Mouse (Mus musculus) thymus, adult 2 months (tissue): ENCODE measurements around the gene Olfr1130. TPM values are rescaled to one million over a fixed set of nuclear protein-coding genes. Genes with fewer than 3 reads are reported as not detected.
"Not testable (repeated sequence)": the region's sequence is repeated elsewhere in the genome, so short reads cannot be mapped to it uniquely, and the experiment has no call there.

ENCODE experiments used
- DNase-seq: peaks from one replicate; pipeline ENCODE4 v3.0.0; 2021
- H3K27ac ChIP-seq: fragments of 200-500 bp; 2 replicates; pipeline ENCODE4 v1.5.1; 2012; ENCODE audit warnings: low read length, control low read depth; ENCODE audit not compliant: control insufficient read depth, insufficient read depth
- H3K27me3 ChIP-seq: fragments of 200-500 bp; 2 replicates; pipeline ENCODE4 v1.6.1; 2012; ENCODE audit warnings: mild to moderate bottlenecking, low read length, moderate library complexity, mixed read lengths; ENCODE audit not compliant: control insufficient read depth, insufficient read depth
- H3K36me3 ChIP-seq: fragments of 200-500 bp; 2 replicates; pipeline ENCODE4 v1.6.1; 2012; ENCODE audit warnings: mild to moderate bottlenecking, low read length, moderate library complexity; ENCODE audit not compliant: control insufficient read depth, insufficient read depth
- H3K4me1 ChIP-seq: fragments of 200-500 bp; replicated peaks from 2 replicates; pipeline ENCODE4 v1.6.1; 2012; ENCODE audit warnings: low read length; ENCODE audit not compliant: control insufficient read depth, insufficient read depth
- H3K4me3 ChIP-seq: fragments of 200-500 bp; 2 replicates; pipeline ENCODE4 v1.5.1; 2012; ENCODE audit warnings: mild to moderate bottlenecking, low read length, control low read depth, moderate library complexity; ENCODE audit not compliant: control insufficient read depth, insufficient read depth
- CTCF ChIP-seq: fragments of 200-500 bp; IDR thresholded peaks from 2 replicates; pipeline ENCODE4 v1.5.1; 2012; ENCODE audit warnings: mild to moderate bottlenecking, control low read depth, low read length, moderate library complexity, borderline replicate concordance; ENCODE audit not compliant: control insufficient read depth, poor library complexity, insufficient read depth; ENCODE audit errors: extremely low read depth
- POLR2A ChIP-seq: fragments of 200-500 bp; IDR thresholded peaks from 2 replicates; pipeline ENCODE4 v1.6.1; 2012; ENCODE audit warnings: mild to moderate bottlenecking, low read length, control low read depth, moderate library complexity; ENCODE audit not compliant: control insufficient read depth, poor library complexity, insufficient read depth; ENCODE audit errors: extremely low read depth
- WGBS: fragments of 180-500 bp; shearing (Covaris S2); methylation state at CpG from one replicate; pipeline ENCODE4 v1.1.7; 2018; 5-methylcytosine and 5-hydroxymethylcytosine counted together
- polyA plus RNA-seq: library from polyadenylated mRNA; depleted of rRNA; stranded (reverse); fragments of >200 nt; gene quantifications from 2 replicates; pipeline ENCODE4 v1.2.3, GENCODE M21; 2012; rRNA removed

Gene Olfr1130
- polyA plus RNA-seq = not detected in 2 replicates

DNA sequence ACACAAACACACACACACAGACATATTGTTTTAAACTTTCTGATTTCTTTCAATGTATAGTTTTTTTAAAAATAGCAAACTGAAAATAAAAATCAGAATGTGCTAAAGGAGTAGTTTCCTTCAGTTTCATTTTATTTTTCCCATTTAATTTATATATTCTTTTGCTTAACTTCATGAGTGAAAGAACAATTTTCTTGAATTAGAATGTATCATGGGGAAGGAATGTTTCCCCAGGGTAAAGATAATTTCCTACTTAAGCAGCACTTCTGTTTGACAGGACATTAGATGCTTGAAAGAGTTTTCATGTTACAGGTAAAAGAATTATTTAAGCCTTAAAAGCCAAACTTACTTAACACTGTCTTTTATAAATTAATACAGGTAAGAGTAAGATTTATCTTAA is at the start of gene Olfr1130:
Gene Olfr1130 (plus strand): TSS at position 301 of the 400 bp plus-strand sequence.
- H3K4me3 ChIP-seq, H3K36me3 ChIP-seq, H3K27me3 ChIP-seq, H3K27ac ChIP-seq, H3K4me1 ChIP-seq, DNase-seq: not testable (repeated sequence)

DNA sequence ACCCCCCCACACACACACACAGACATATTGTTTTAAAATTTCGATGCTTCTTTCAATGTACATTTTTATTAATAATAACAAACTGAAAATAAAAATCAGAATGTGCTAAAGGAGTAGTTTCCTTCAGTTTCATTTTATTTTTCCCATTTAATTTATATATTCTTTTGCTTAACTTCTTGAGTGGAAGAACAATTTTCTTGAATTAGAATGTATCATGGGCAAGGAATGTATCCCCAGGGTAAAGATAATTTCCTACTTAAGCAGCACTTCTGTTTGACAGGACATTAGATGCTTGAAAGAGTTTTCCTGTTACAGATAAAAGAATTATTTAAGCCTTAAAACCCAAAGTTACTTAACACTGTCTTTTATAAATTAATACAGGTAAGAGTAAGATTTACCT is 32.4 kb upstream of the Olfr1130 start, which contains the start of gene Olfr1129:
Gene Olfr1129 (plus strand): TSS at position 301 of the 400 bp plus-strand sequence.
- not testable (repeated sequence) for DNase-seq, H3K4me3 ChIP-seq, H3K27me3 ChIP-seq, H3K4me1 ChIP-seq, H3K27ac ChIP-seq, H3K36me3 ChIP-seq
- WGBS = 73% methylated on average over 1 of the region's 1 CpGs

DNA sequence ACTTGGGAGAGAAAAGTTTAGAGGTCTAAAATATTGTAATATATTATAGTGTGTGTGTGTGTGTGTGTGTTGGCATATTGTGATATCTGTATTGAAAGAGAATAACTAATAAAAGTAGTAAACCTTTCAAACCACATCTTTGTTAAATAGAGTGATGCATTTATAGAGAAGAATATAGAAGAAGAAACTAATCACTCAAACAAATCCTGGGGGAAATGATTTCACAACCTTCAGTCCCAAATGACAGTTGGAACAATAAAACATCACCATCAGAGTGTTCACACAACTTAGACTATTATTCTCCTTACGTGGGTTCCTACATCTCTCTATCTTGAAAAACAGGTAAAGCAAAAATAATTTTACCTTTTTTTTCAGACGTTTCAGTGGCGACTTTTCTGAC is 20.8 kb downstream of the Olfr1130 start, which contains the start of gene Olfr1131:
Gene Olfr1131 (plus strand): TSS at position 301 of the 400 bp plus-strand sequence.
- Histone ChIP-seq H3K27ac (no peak within 1 kb of the TSS), H3K4me3 (no peak within 1 kb of the TSS), H3K36me3 (no peaks in the 10 kb centered on the region), H3K4me1 (no peaks in the 10 kb centered on the region), H3K27me3 (no peaks in the 10 kb centered on the region)
- no peak for DNase-seq
- no peak for TF ChIP-seq POLR2A
- no peak for TF ChIP-seq CTCF
- WGBS = 71% methylated on average over 3 of the region's 3 CpGs

DNA sequence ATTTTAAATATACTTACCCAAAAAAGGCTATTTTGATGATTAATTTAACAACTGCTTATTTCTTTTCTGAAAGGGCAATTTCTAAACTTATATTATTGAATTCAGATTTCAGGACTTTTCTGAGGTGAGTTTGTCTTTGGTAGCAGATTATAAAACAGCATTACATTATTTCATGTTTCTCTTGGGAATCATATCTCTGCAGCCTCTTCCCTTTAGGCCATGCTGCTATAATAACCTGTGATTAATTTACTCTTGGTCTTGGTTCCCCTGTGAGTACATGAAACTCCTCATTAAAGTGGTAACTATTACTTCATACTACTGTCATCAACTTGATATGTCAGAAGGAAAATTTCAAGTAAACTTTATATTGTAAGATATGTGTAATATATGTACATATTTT is 31.4 kb downstream of the Olfr1130 start, which contains the start of gene Olfr1132:
Gene Olfr1132 (minus strand): TSS at position 101 of the 400 bp plus-strand sequence.
- H3K27me3 ChIP-seq = no peaks in the 10 kb centered on the region
- no peaks in the 10 kb centered on the region for H3K4me1 ChIP-seq
- no peak for TF ChIP-seq POLR2A
- no peak for TF ChIP-seq CTCF
- DNase-seq = no peak
- H3K4me3 ChIP-seq = no peak within 1 kb of the TSS
- H3K36me3 ChIP-seq = no peaks in the 10 kb centered on the region
- H3K27ac ChIP-seq = no peak within 1 kb of the TSS

DNA sequence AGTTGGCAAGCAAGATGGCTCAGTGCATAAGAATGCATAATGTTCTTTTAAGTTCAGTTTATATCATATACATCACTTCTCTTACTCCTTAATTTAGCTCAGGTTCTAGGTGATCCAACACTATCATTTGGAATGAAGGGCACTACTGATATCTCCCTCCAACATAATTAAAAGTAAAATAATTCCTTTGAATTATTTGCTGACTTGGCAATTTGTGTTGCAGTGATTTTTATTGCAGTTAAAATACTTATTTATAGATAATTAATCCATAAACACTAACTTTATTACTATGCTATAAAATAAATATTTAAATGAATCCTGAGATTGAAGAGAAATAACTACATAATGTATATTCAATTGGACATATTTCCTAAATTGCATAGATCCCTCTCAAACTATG is 36.4 kb downstream of the Olfr1130 start:
- no peak for DNase-seq
- no peaks in the 10 kb centered on the region for H3K36me3 ChIP-seq
- no peak overlapping the region for H3K27ac ChIP-seq
- H3K4me1 ChIP-seq = no peaks in the 10 kb centered on the region
- H3K27me3 ChIP-seq = no peaks in the 10 kb centered on the region
- H3K4me3 ChIP-seq = no peak overlapping the region
- no peak for TF ChIP-seq POLR2A
- TF ChIP-seq CTCF = no peak

DNA sequence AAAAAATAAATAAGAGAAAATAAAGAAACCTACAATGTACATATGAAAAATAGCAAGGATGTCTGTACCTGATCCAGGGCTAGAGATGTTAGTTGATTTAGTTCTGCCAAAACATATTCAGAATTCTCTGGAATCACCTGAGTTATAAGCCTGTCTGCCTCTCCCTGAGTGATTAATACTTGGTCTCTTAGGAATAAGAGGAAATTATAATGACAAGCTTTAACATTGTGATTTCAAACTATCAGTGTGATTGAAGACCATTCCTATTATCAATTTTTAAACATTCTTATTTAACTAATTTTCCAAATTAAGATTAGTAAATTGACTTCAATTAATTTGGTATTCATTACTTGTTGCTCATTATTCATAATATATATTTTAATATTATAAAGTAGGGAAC is 41.3 kb downstream of the Olfr1130 start, which contains the start of gene Olfr1133:
Gene Olfr1133 (minus strand): TSS at position 101 of the 400 bp plus-strand sequence.
- Histone ChIP-seq H3K27me3 (no peaks in the 10 kb centered on the region), H3K36me3 (no peaks in the 10 kb centered on the region), H3K4me1 (no peaks in the 10 kb centered on the region), H3K27ac (no peak within 1 kb of the TSS), H3K4me3 (no peak within 1 kb of the TSS)
- TF ChIP-seq CTCF = no peak
- no peak for TF ChIP-seq POLR2A
- DNase-seq = no peak

DNA sequence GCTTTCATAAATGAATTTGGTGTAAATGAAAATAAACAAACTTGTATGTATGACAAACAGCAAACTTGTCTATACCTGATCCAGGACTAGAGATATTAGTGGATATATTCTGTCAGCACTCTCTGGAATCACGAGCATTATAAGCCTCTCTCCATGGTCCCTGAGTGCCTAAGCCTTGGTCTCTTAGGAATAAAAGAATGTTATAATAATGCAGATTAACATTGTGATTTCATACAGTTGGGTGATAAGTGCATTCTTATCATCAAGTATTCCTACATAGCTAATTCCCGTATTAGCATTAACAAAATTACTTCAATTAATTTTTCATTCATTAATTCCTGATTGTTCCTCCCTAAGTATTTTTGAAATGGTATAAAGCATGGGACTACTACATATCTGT is 52.3 kb downstream of the Olfr1130 start, which contains the start of gene Olfr1134:
Gene Olfr1134 (minus strand): TSS at position 101 of the 400 bp plus-strand sequence.
- Histone ChIP-seq H3K4me1 (no peaks in the 10 kb centered on the region), H3K36me3 (no peaks in the 10 kb centered on the region), H3K4me3 (no peak within 1 kb of the TSS), H3K27ac (no peak within 1 kb of the TSS), H3K27me3 (no peaks in the 10 kb centered on the region)
- no peak for DNase-seq
- WGBS = 88% methylated on average over 2 of the region's 2 CpGs
- no peak for TF ChIP-seq POLR2A

Other genes starting within 250 kb of the Olfr1130 start
- not detected in 2 replicates for gene Olfr1121, start 236.3 kb upstream of the Olfr1130 start, polyA plus RNA-seq
- not detected in 2 replicates for gene Olfr1122, start 220.4 kb upstream of the Olfr1130 start, polyA plus RNA-seq
- not detected in 2 replicates for gene Olfr1123, start 189.6 kb upstream of the Olfr1130 start, polyA plus RNA-seq
- not detected in 2 replicates for gene Olfr1124, start 175.9 kb upstream of the Olfr1130 start, polyA plus RNA-seq
- not detected in 2 replicates for gene Olfr1126, start 152.2 kb upstream of the Olfr1130 start, polyA plus RNA-seq
- not detected in 2 replicates for gene Pramel7, start 109.1 kb upstream of the Olfr1130 start, polyA plus RNA-seq
- gene Pramel6, start 99.6 kb upstream of the Olfr1130 start, polyA plus RNA-seq = not detected in 2 replicates
- not detected in 2 replicates for gene Olfr153, start 74.4 kb upstream of the Olfr1130 start, polyA plus RNA-seq
- not detected in 2 replicates for gene Olfr1128, start 60.7 kb upstream of the Olfr1130 start, polyA plus RNA-seq
- not detected in 2 replicates for gene Olfr1129, start 32.3 kb upstream of the Olfr1130 start, polyA plus RNA-seq
- not detected in 2 replicates for gene Olfr1131, start 20.9 kb downstream of the Olfr1130 start, polyA plus RNA-seq
- gene Olfr1132, start 31.3 kb downstream of the Olfr1130 start, polyA plus RNA-seq = not detected in 2 replicates
- not detected in 2 replicates for gene Olfr1133, start 41.2 kb downstream of the Olfr1130 start, polyA plus RNA-seq
- gene Olfr1134, start 52.2 kb downstream of the Olfr1130 start, polyA plus RNA-seq = not detected in 2 replicates
- gene Olfr1135, start 67.5 kb downstream of the Olfr1130 start, polyA plus RNA-seq = not detected in 2 replicates
- 0.40 TPM in 1 of 2 replicates, not detected in the other for gene Olfr1136, start 87.7 kb downstream of the Olfr1130 start, polyA plus RNA-seq
- gene Olfr1137, start 107.0 kb downstream of the Olfr1130 start, polyA plus RNA-seq = not detected in 2 replicates
- gene Olfr1138, start 133.8 kb downstream of the Olfr1130 start, polyA plus RNA-seq = not detected in 2 replicates
- gene Olfr1140, start 137.5 kb downstream of the Olfr1130 start, polyA plus RNA-seq = not detected in 2 replicates
- not detected in 2 replicates for gene Olfr1141, start 147.8 kb downstream of the Olfr1130 start, polyA plus RNA-seq
- gene Olfr152, start 173.3 kb downstream of the Olfr1130 start, polyA plus RNA-seq = not detected in 2 replicates
- gene Olfr1143, start 194.4 kb downstream of the Olfr1130 start, polyA plus RNA-seq = not detected in 2 replicates
- gene Olfr1145, start 203.6 kb downstream of the Olfr1130 start, polyA plus RNA-seq = not detected in 2 replicates
- not detected in 2 replicates for gene Olfr1148, start 224.3 kb downstream of the Olfr1130 start, polyA plus RNA-seq
- gene Olfr1150-ps1, start 237.8 kb downstream of the Olfr1130 start, polyA plus RNA-seq = not detected in 2 replicates
- gene Olfr1151, start 249.7 kb downstream of the Olfr1130 start, polyA plus RNA-seq = not detected in 2 replicates